7 mouse cellular contexts compared by ENCODE assay signal in the genomic region with DNA sequence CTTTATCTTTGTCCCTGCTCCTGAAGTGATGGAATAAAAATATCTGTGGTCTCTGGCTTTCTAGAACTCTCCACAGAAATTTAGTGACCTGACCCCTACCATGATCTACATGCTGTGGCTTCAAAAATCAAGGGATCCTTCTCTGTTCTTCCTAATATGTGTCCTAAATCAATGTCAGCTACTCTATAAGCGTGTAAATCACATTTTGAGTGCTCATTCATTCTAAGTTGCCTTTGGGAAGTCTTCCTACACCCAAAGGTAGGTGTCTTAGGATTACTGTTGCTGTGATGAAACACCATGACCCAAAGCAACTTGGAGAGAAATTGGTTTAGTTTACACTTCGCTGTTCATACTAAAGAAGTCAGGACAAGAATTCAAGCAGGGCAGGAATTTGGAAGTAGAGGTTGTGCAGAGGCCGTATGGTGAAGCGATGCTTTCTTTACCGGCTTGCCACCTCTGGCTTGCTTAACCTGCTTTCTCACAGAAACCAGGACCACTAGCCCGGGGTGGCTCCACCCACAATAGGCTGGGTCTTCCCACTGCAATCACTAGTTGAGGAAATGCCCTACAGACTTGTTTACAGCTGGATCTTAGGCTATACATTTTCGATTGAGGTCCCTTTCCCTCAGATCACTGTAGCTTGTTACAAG. TPM values are rescaled to one million over a fixed set of nuclear protein-coding genes. Genes with fewer than 3 reads are reported as not detected.
DNase-seq lines count a peak whose midpoint lies in the region; ATAC-seq lines count a peak whose summit lies in the region.

No protein-coding gene starts in this region.

- H3K27me3 ChIP-seq in embryonic facial prominence, embryonic 13.5 days = 0 out of 2 replicates have a peak, but pooled peaks cover 2% of the 10 kb centered on the region
- H3K27me3 ChIP-seq in limb, embryonic 11.5 days (ENCODE audit: control insufficient read depth, insufficient read depth, low read length) = no peaks in the 10 kb centered on the region
- no peaks in the 10 kb centered on the region for H3K27me3 ChIP-seq in neural tube, embryonic 14.5 days (ENCODE audit: control insufficient read depth, insufficient read depth, low read length)

- 0 out of 2 replicates have a peak overlapping the region, but pooled peaks have one; percentile 81 for H3K27ac ChIP-seq in embryonic facial prominence, embryonic 13.5 days
- no peak overlapping the region for H3K27ac ChIP-seq in limb, embryonic 11.5 days (replicated peaks; ENCODE audit: low read depth, low read length)
- H3K27ac ChIP-seq in neural tube, embryonic 14.5 days (ENCODE audit: low read depth, low read length) = peak overlapping the region; percentile 85

- DNase-seq in 3134 (ENCODE audit: extremely low read depth, insufficient read length, low spot score) = peak; percentile 18
- DNase-seq in 3T3-L1 (ENCODE audit: low read depth, low spot score) = peak; percentile 54
- peak; percentile 51 for DNase-seq in limb, embryonic 11.5 days (ENCODE audit: low spot score)
- no peak for DNase-seq in right cerebral cortex, postnatal 25 days
- no peak for DNase-seq in frontal cortex, postnatal 25 days (ENCODE audit: low spot score in 2 of 2)

- no peaks in the 10 kb centered on the region for H3K36me3 ChIP-seq in embryonic facial prominence, embryonic 13.5 days
- no peaks in the 10 kb centered on the region for H3K36me3 ChIP-seq in limb, embryonic 11.5 days (ENCODE audit: control insufficient read depth, insufficient read depth, low read length)
- H3K36me3 ChIP-seq in neural tube, embryonic 14.5 days (ENCODE audit: control insufficient read depth, insufficient read depth, low read length) = no peaks in the 10 kb centered on the region

- peaks cover 14% of the 10 kb centered on the region for H3K4me1 ChIP-seq in embryonic facial prominence, embryonic 13.5 days
- 0 out of 2 replicates have a peak, but pooled peaks cover 2% of the 10 kb centered on the region for H3K4me1 ChIP-seq in limb, embryonic 11.5 days (ENCODE audit: control insufficient read depth, insufficient read depth, low read length)
- peaks cover 7% of the 10 kb centered on the region for H3K4me1 ChIP-seq in neural tube, embryonic 14.5 days (ENCODE audit: control insufficient read depth, insufficient read depth, low read length)

- WGBS in embryonic facial prominence, embryonic 13.5 days = 20% methylated on average over 7 of the region's 7 CpGs
- 30% methylated on average over 7 of the region's 7 CpGs for WGBS in limb, embryonic 11.5 days
- 29% methylated on average over 7 of the region's 7 CpGs for WGBS in neural tube, embryonic 14.5 days

- peak overlapping the region; percentile 90 for H3K9ac ChIP-seq in embryonic facial prominence, embryonic 13.5 days
- H3K9ac ChIP-seq in limb, embryonic 11.5 days (ENCODE audit: low read length) = peak overlapping the region; percentile 82
- H3K9ac ChIP-seq in neural tube, embryonic 14.5 days (replicated peaks; ENCODE audit: low read depth, low read length) = peak overlapping the region; percentile 85

- ATAC-seq in embryonic facial prominence, embryonic 13.5 days (ENCODE audit: insufficient number of reproducible peaks, insufficient read depth, low FRiP score, low TSS enrichment, low read depth) = no peak
- ATAC-seq in limb, embryonic 11.5 days (ENCODE audit: insufficient number of reproducible peaks, low FRiP score, low TSS enrichment, low read depth) = no peak
- ATAC-seq in neural tube, embryonic 14.5 days (ENCODE audit: low read depth) = no peak

- H3K9me3 ChIP-seq in embryonic facial prominence, embryonic 13.5 days = no peaks in the 10 kb centered on the region
- no peaks in the 10 kb centered on the region for H3K9me3 ChIP-seq in limb, embryonic 11.5 days (ENCODE audit: control insufficient read depth, low read length)
- no peaks in the 10 kb centered on the region for H3K9me3 ChIP-seq in neural tube, embryonic 14.5 days (ENCODE audit: control insufficient read depth, low read length)

- H3K4me3 ChIP-seq in embryonic facial prominence, embryonic 13.5 days = peak overlapping the region; percentile 80
- H3K4me3 ChIP-seq in limb, embryonic 11.5 days (ENCODE audit: low read depth, low read length) = peak overlapping the region; percentile 75
- H3K4me3 ChIP-seq in neural tube, embryonic 14.5 days (ENCODE audit: low read depth, low read length) = peak overlapping the region; percentile 76

- peak overlapping the region; percentile 73 for H3K4me2 ChIP-seq in embryonic facial prominence, embryonic 13.5 days
- peak overlapping the region; percentile 91 for H3K4me2 ChIP-seq in limb, embryonic 11.5 days (ENCODE audit: low read depth, severe bottlenecking)
- peak overlapping the region; percentile 63 for H3K4me2 ChIP-seq in neural tube, embryonic 14.5 days (ENCODE audit: low read depth, low read length)

RNA-seq across cellular contexts. Expression of gene Simc1, which starts 1.2 kb away (rescaled TPM):
- polyA plus RNA-seq in embryonic facial prominence, embryonic 13.5 days (2015; fragmentation: Nextera tagmentation; extraction: Ambion mirVana) = 16.3 and 17.2 TPM in 2 replicates
- polyA plus RNA-seq in limb, embryonic 11.5 days (2014; fragmentation: Nextera tagmentation; extraction: Ambion mirVana) = 23.3 and 24.4 TPM in 2 replicates
- polyA plus RNA-seq in neural tube, embryonic 14.5 days (2014; fragmentation: Nextera tagmentation; extraction: Ambion mirVana) = 30.1 and 33.4 TPM in 2 replicates

RNA-seq across cellular contexts. Expression of gene Thoc3, which starts 36.1 kb away (rescaled TPM):
- 132 and 152 TPM in 2 replicates for polyA plus RNA-seq in embryonic facial prominence, embryonic 13.5 days (2015; fragmentation: Nextera tagmentation; extraction: Ambion mirVana)
- 175 and 176 TPM in 2 replicates for polyA plus RNA-seq in limb, embryonic 11.5 days (2014; fragmentation: Nextera tagmentation; extraction: Ambion mirVana)
- 91.0 and 102 TPM in 2 replicates for polyA plus RNA-seq in neural tube, embryonic 14.5 days (2014; fragmentation: Nextera tagmentation; extraction: Ambion mirVana)

Comparison
In these comparisons a context has a peak if more than half of its experiments do, and no peak if none do; other contexts are left out.
1. DNase-seq: peak in 3134 (single experiment), 3T3-L1 (single experiment) and limb, embryonic 11.5 days (single experiment); none in right cerebral cortex, postnatal 25 days (single experiment) and frontal cortex, postnatal 25 days (0 of 2).
2. Peak in every context shown above with its lines, with median percentiles within 50 percentile points of each other: H3K4me2 ChIP-seq, H3K4me3 ChIP-seq and H3K9ac ChIP-seq.